Mouse (Mus musculus): ENCODE measurements around the gene Ubr2.

The Ubr2 gene

GRCm38 (mm10) chr17:47003305-47003704 lies 7.1 kb downstream of the Ubr2 start:
- DNase-seq (ENCODE audit: inconsistent ontology term): peak; percentile 11

GRCm38 (mm10) chr17:47002401-47002800 lies 8.0 kb downstream of the Ubr2 start:
- no peak for DNase-seq (ENCODE audit: inconsistent ontology term)

DNA sequence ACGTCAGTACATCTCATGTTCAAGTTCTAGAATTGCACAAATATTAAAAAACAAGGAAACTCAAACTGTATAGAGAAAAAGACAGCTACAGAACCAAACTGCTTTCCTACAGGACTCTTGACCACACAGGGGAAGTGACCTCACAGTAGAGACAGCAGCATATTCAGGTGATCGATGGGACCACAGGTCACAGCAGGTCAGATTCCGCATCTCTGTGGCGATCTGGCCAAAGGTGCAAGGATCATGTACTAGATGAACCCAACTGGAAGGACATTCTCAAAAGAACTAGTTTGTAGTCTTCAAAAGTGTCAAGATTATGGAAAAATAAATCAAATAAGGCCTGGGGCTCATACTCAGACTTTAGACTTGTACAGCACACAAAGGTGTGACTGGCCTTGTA lies 11.5 kb downstream of the Ubr2 start:
- no peak for DNase-seq (ENCODE audit: inconsistent ontology term)

GRCm38 (mm10) chr17:46996484-46996883 lies 13.9 kb downstream of the Ubr2 start:
- DNase-seq (ENCODE audit: inconsistent ontology term): no peak

DNA sequence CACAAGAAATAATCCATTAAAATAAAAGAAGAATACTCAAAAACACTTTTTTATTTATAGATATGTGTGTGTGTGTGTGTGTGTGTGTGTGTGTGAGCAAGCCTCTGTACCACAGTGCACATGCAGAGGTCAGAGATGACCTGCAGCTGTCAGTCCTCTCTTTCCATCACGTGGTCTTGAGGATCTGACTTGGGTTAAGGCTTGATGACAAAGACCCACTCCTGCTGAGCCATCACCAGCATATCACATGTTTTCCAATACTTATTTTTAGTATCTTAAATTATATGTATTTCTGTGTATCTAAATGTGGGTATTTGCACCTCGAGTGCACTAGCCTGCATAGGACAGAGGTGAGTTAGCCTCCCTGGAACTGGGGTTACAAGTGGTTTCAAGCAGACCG lies 14.7 kb downstream of the Ubr2 start:
- DNase-seq (ENCODE audit: inconsistent ontology term): no peak

DNA sequence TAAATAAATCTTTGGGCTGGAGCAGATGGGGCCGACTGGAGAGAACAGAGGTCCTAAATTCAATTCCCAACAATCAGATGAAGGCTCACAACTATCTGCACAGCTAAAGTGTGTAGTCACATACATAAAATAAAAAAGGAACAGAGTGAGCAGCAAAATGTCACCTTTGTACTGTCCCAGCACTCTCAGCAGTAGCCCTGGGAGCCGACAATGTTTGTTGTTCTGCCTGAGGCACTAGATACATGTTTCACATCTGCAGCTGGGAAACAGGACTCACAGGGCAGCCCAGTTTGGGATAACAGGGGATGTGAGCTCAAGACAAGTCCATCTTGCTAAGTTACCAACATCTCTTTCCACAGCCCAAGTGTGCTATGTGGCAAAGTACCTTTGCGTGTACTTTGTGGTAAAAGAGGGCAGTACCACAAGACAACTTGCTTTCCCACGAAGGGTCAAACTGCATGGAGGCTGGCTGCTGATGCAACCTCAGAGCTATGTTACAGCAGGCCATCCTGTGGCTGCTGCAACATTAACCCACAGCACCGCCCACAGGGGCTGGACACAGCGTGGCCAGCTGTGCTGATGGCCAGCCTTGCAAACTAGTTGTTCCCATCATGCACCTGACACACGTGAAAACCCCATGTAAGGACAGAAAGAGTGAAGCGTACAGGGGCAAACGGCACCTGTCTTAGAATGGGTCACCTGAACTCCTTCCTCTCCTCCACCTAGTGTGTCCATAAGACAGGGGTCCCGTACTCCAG lies 15.5 kb downstream of the Ubr2 start:
- no peak for DNase-seq (ENCODE audit: inconsistent ontology term)

DNA sequence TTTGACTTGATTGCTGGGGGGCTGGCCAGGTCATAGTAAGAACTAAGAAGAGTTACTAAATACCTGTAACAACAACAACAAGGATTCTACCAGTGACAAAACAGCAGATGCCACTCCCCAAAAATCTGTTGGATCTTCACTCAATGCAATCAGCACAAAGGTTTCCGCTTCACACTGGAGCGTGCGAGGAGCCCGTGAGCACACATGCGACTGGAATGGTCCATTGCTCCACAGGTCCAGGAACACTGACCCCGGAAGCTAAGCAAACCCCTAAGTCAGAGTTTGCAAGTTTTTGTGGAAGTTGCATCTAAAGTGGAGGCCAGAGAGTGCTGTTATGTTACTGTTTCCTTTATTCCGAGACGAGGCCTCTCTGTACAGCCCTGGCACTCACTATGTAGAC lies 16.7 kb downstream of the Ubr2 start:
- no peak for DNase-seq (ENCODE audit: inconsistent ontology term)

DNA sequence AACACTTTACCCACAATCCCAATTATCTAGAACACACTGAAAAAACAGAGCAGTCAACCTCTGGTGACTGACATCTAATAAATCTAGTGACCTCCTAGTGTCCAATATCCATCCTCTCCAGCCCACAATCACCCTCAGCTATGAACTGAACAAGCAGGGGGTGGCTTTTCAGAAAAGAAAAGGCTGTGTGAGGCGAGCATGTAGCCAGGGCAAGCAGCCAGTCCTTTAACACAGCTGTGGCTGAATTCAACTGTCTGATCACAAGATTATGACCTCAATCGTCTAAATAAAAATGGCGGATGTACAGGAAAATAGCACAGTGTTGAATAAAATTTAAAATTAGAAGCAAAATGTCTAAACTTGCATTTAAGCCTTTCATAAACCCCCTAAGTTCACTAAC lies 22.7 kb downstream of the Ubr2 start:
- DNase-seq (ENCODE audit: inconsistent ontology term): no peak

DNA sequence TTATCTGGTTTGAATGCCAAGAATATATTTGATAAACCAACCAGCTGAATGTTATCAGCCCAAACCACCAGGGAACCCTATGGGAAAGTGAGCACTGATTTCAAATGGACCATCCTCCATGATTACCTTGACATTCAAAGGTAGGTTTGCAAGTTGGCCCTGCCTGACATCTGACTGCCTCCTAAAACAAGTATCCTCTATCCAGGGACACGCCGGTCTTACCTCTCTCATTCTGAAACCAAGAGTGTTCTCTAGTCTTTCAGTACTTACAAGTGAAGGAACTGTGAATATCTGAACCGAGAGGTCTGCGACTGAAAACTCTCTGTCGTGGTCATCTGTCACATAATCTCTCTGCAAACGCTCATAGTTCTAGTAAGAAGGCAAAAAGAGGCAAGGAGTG lies 30.3 kb downstream of the Ubr2 start:
- no peak for DNase-seq (ENCODE audit: inconsistent ontology term)

GRCm38 (mm10) chr17:46975183-46975582 lies 35.2 kb downstream of the Ubr2 start:
- peak; percentile 24 for DNase-seq (ENCODE audit: inconsistent ontology term)

DNA sequence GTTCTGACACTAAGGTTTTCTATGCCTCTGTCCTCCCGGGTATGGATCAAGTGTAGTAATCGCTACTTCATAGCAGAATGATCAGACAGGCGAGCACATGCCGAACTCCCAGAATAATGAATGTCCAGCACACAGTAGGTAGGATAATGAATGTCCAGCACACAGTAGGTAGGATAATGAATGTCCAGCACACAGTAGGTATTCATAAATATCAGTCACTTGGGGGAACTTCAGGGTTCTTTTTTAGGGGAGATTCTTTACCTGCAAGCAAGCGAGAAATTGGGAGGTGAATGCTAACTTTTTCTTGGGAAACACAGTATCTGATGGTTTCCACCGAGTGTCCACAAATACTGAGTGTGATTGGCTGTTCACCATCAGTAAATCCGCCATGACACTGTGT lies 37.8 kb downstream of the Ubr2 start:
- DNase-seq (ENCODE audit: inconsistent ontology term): no peak

DNA sequence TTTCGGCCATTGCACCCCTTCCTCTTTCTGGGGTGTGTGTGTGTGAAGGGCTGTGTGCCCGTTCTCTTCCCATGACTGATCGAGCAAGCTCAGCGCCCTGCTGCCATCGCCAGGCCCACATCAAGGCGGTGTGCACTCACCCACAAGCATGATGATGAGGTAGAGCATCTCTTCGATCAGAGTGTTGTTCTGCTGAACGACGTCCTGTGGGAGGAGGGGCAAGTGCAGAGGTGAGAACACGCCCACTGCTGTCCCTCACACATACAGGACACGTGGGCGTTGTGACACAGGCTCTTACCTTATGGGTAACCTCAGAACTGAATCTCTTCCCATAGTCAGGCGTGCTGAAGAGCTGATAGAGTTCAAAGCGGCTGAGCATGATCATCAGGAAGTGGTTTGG lies 43.5 kb downstream of the Ubr2 start:
- no peak for DNase-seq (ENCODE audit: inconsistent ontology term)

GRCm38 (mm10) chr17:46963186-46963585 lies 47.2 kb downstream of the Ubr2 start:
- DNase-seq (ENCODE audit: inconsistent ontology term): no peak

DNA sequence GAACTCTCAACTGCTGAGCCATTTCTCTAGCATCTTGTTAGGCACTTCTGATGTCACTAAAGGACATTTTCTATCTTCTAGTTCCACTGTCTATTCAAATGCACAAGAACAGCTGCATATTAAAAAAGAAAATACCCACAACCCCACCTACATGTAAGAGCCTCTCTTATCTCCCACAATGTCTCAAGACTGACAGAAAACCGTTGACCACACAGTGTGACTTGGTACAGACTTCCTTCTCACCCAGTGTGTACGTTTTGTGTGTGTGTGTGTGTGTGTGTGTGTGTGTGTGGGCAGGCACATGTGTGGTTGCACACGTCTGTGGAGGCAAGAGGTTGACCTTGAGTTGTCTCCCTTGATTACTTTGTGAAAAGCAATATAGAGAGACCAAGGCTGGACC lies 48.2 kb downstream of the Ubr2 start:
- DNase-seq (ENCODE audit: inconsistent ontology term): no peak

- no peak for DNase-seq (ENCODE audit: inconsistent ontology term)
Measured at GRCm38 (mm10) chr17:46960216-46960615, 50.1 kb downstream of the Ubr2 start.

GRCm38 (mm10) chr17:46958045-46958444 lies 52.3 kb downstream of the Ubr2 start:
- DNase-seq (ENCODE audit: inconsistent ontology term): no peak

- DNase-seq (ENCODE audit: inconsistent ontology term): no peak
Measured at GRCm38 (mm10) chr17:46946276-46946675, 64.1 kb downstream of the Ubr2 start.

GRCm38 (mm10) chr17:46942421-46942820 lies 67.9 kb downstream of the Ubr2 start:
- DNase-seq (ENCODE audit: inconsistent ontology term): no peak

DNA sequence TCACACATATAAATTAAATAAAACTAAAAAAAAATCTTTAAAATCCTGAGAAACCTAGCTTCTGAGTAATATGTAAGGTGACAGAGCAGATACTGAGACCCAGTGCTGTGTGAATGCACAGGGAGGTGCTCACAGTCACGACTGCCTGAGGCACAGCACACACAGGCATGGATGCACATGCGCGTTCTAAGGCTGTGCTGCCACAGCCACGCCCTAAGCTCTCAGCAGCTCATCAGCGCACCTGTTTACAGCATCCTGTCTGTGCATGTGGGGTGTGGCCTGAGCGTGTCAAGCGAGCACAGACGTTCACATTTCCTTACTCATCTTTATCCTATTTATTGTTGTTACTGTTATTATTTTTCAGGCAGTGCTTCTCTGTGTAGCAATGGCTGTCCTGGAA lies 69.9 kb downstream of the Ubr2 start:
- DNase-seq (ENCODE audit: inconsistent ontology term): no peak

- peak; percentile 14 for DNase-seq (ENCODE audit: inconsistent ontology term)
Measured at GRCm38 (mm10) chr17:46933557-46934348, 76.6 kb downstream of the Ubr2 start.

DNA sequence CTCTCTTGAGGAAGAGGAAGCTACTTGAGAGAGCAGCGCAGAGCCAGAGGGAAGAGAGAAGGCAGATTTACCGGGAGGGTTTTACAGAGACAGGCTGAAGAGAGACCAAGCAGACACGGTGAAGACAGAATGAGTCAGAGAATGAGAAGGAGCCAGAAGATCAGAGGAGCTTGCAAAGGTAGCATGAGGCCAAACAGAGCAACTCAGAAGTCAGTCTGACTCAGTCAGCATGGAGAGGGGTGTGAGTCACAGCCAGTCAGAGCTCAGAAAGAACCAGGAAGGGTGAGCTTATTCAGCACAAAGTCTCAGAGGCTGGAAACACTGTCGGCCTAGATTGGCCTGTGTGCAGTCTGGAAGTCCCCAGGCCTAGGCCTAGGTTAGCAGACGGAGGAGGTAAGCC lies 77.4 kb downstream of the Ubr2 start:
- DNase-seq (ENCODE audit: inconsistent ontology term): peak; percentile 65

- no peak for DNase-seq (ENCODE audit: inconsistent ontology term)
Measured at GRCm38 (mm10) chr17:46929897-46930296, 80.5 kb downstream of the Ubr2 start.

DNA sequence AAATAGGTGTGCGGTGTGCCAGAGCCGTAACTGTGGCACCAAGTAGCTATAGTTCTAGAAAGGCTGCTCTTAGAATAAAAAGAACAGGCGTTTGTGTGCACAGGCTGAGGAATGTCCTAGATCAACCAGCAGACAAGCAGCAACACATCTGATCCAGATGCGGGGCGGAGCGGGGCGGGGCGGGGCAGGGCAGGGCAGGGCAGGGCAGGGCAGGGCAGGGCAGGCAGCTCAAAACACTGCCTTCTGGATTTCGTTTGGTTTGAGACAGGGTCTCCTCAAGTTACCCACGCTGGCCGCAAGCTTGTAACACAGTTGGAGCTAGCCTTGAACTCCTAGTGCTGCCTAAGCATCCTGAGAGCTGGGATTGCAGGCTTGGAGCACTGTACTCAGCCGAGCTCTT lies 81.1 kb downstream of the Ubr2 start:
- DNase-seq (ENCODE audit: inconsistent ontology term): no peak
